Mouse (Mus musculus) kidney, postnatal 25 days (tissue): ENCODE measurements around the gene Cep44.
A peak's percentile ranks its signal among the peaks of the same experiment; 100 is the strongest.

Experiments
- DNase-seq, 2 experiments: peaks; one replicate each; pipeline ENCODE4 v3.0.0; 2021; ENCODE audit warnings: mixed read lengths in 2 of 2

Cep44 gene

GRCm38 (mm10) chr8:56550558-56551360 lies at the start of gene Cep44, which contains the start of gene Fbxo8:
Gene Cep44 (minus strand): TSS chr8:56551047.
Gene Fbxo8 (plus strand): TSS chr8:56551090.
- DNase-seq, result peak; percentile 89 to 91

- no peak for DNase-seq
Measured at GRCm38 (mm10) chr8:56591502-56591901, 40.7 kb upstream of the Cep44 start.

- no peak for DNase-seq
Measured at GRCm38 (mm10) chr8:56591084-56591483, 40.2 kb upstream of the Cep44 start.

GRCm38 (mm10) chr8:56589004-56589403 lies 38.2 kb upstream of the Cep44 start:
- no peak for DNase-seq

- DNase-seq, result peak in 1 of 2 experiments; percentile 45
Measured at GRCm38 (mm10) chr8:56582841-56583240, 32.0 kb upstream of the Cep44 start.

GRCm38 (mm10) chr8:56580918-56581317 lies 30.1 kb upstream of the Cep44 start:
- DNase-seq, result peak; percentile 13 to 47

GRCm38 (mm10) chr8:56566856-56567255 lies 16.0 kb upstream of the Cep44 start:
- DNase-seq, result no peak

GRCm38 (mm10) chr8:56564399-56565047 lies 13.7 kb upstream of the Cep44 start:
- DNase-seq, result peak; percentile 49 to 61

GRCm38 (mm10) chr8:56552551-56553103 lies 1.8 kb upstream of the Cep44 start:
- DNase-seq, result no peak

- peak in 1 of 2 experiments; percentile 7 for DNase-seq
Measured at GRCm38 (mm10) chr8:56552045-56552444, 1.2 kb upstream of the Cep44 start.

- peak; percentile 92 to 94 for DNase-seq
Measured at GRCm38 (mm10) chr8:56551361-56551852, 560 bp upstream of the Cep44 start.

GRCm38 (mm10) chr8:56547866-56548265 lies 3.0 kb downstream of the Cep44 start:
- no peak for DNase-seq

GRCm38 (mm10) chr8:56540706-56541105 lies 10.1 kb downstream of the Cep44 start:
- DNase-seq, result no peak

- peak; percentile 61 to 81 for DNase-seq
Measured at GRCm38 (mm10) chr8:56530359-56530758, 20.5 kb downstream of the Cep44 start.

- no peak for DNase-seq
Measured at GRCm38 (mm10) chr8:56528869-56529268, 22.0 kb downstream of the Cep44 start.

GRCm38 (mm10) chr8:56521051-56521450 lies 29.8 kb downstream of the Cep44 start:
- no peak for DNase-seq

- DNase-seq, result no peak
Measured at GRCm38 (mm10) chr8:56520249-56520648, 30.6 kb downstream of the Cep44 start.

GRCm38 (mm10) chr8:56518848-56519247 lies 32.0 kb downstream of the Cep44 start:
- no peak for DNase-seq

- no peak for DNase-seq
Measured at GRCm38 (mm10) chr8:56508952-56509479, 41.8 kb downstream of the Cep44 start.

GRCm38 (mm10) chr8:56508318-56508951 lies 42.4 kb downstream of the Cep44 start:
- DNase-seq, result no peak

GRCm38 (mm10) chr8:56501911-56502310 lies 48.9 kb downstream of the Cep44 start:
- DNase-seq, result no peak

- no peak for DNase-seq
Measured at GRCm38 (mm10) chr8:56489496-56489895, 61.4 kb downstream of the Cep44 start.

- DNase-seq, result no peak
Measured at GRCm38 (mm10) chr8:56486006-56486405, 64.8 kb downstream of the Cep44 start.
